Mouse (Mus musculus) intestine, embryonic 15.5 days (tissue): ENCODE results near the gene March8. TPM values are rescaled to one million over a fixed set of nuclear protein-coding genes. Genes with fewer than 3 reads are reported as not detected.

Source experiments
- ATAC-seq: fragments of 200-750 bp; cut with Nextera tagmentation; 2 replicates; pipeline ENCODE4 v1.8.0; 2017; ENCODE audit warnings: moderate TSS enrichment, moderate library complexity
- H3K27ac ChIP-seq: fragments of 300-500 bp; sonication (generic); 2 replicates; pipeline ENCODE4 v1.5.1; 2015; ENCODE audit warnings: mild to moderate bottlenecking, inconsistent platforms
- H3K27me3 ChIP-seq: fragments of 300-500 bp; sonication (generic); replicated peaks from 2 replicates; pipeline ENCODE4 v1.6.1; 2015; ENCODE audit warnings: inconsistent platforms
- H3K36me3 ChIP-seq: fragments of 300-500 bp; sonication (generic); 2 replicates; pipeline ENCODE4 v1.6.1; 2015; ENCODE audit warnings: inconsistent platforms
- H3K4me1 ChIP-seq: fragments of 300-500 bp; sonication (generic); replicated peaks from 2 replicates; pipeline ENCODE4 v1.6.1; 2015; ENCODE audit warnings: inconsistent platforms
- H3K4me2 ChIP-seq: fragments of 300-500 bp; sonication (generic); replicated peaks from 2 replicates; pipeline ENCODE4 v1.6.1; 2015; ENCODE audit warnings: mild to moderate bottlenecking, inconsistent platforms
- H3K4me3 ChIP-seq: fragments of 300-500 bp; sonication (generic); replicated peaks from 2 replicates; pipeline ENCODE4 v1.5.1; 2015; ENCODE audit warnings: inconsistent platforms
- H3K9ac ChIP-seq: fragments of 300-500 bp; sonication (generic); 2 replicates; pipeline ENCODE4 v1.6.1; 2015; ENCODE audit warnings: inconsistent platforms
- H3K9me3 ChIP-seq: fragments of 300-500 bp; sonication (generic); 2 replicates; pipeline ENCODE4 v1.6.1; 2016; ENCODE audit warnings: inconsistent platforms
- WGBS: fragments of 180-500 bp; shearing (Covaris S2); methylation state at CpG from one replicate; pipeline ENCODE4 v1.1.7; 2015; 5-methylcytosine and 5-hydroxymethylcytosine counted together
- polyA plus RNA-seq: library from polyadenylated mRNA; unstranded; fragments of >200 nt; fragmentation: Nextera tagmentation; extraction: Ambion mirVana; gene quantifications from 2 replicates; pipeline ENCODE4 v1.2.1, GENCODE M21; 2015

The March8 gene
- polyA plus RNA-seq, 1 experiment from 2014 or later: 31.3 TPM

- Histone ChIP-seq H3K27ac (no peak overlapping the region), H3K9ac (no peak overlapping the region), H3K27me3 (no peaks in the 10 kb centered on the region), H3K4me3 (no peak overlapping the region), H3K36me3 (0 out of 2 replicates have a peak, but pooled peaks cover 3% of the 10 kb centered on the region), H3K4me1 (0 out of 2 replicates have a peak, but pooled peaks cover 7% of the 10 kb centered on the region), H3K9me3 (no peaks in the 10 kb centered on the region), H3K4me2 (no peak overlapping the region)
- ATAC-seq: no peak
These were observed 36.8 kb downstream of the March8 start for GRCm38 (mm10) chr6:116374618-116375017.

- H3K9ac ChIP-seq: no peak overlapping the region
- WGBS: 92% methylated on average over 7 of the region's 7 CpGs
These were observed 41.1 kb downstream of the March8 start for GRCm38 (mm10) chr6:116378892-116379291.

GRCm38 (mm10) chr6:116380157-116380556 lies 42.3 kb downstream of the March8 start:
- H3K9ac ChIP-seq: no peak overlapping the region
- no peak overlapping the region for H3K4me3 ChIP-seq
- no peaks in the 10 kb centered on the region for H3K9me3 ChIP-seq
- H3K27me3 ChIP-seq: no peaks in the 10 kb centered on the region
- 59% methylated on average over 3 of the region's 3 CpGs for WGBS
- 0 out of 2 replicates have a peak, but pooled peaks cover 3% of the 10 kb centered on the region for H3K36me3 ChIP-seq
- peaks cover under 1% of the 10 kb centered on the region; the same call in 1 of the 2 replicates for H3K4me1 ChIP-seq
- no peak overlapping the region for H3K27ac ChIP-seq
- H3K4me2 ChIP-seq: no peak overlapping the region
- ATAC-seq: no peak

More at GRCm38 (mm10) chr6:116378892-116379291, 41.1 kb downstream of the March8 start:
- Histone ChIP-seq H3K27me3 (no peaks in the 10 kb centered on the region), H3K9me3 (no peaks in the 10 kb centered on the region), H3K27ac (no peak overlapping the region), H3K36me3 (0 out of 2 replicates have a peak, but pooled peaks cover 3% of the 10 kb centered on the region), H3K4me2 (no peak overlapping the region), H3K4me1 (no peaks in the 10 kb centered on the region), H3K4me3 (no peak overlapping the region)
- no peak for ATAC-seq

GRCm38 (mm10) chr6:116381605-116382004 lies 43.8 kb downstream of the March8 start:
- no peak overlapping the region for H3K9ac ChIP-seq
- 45% methylated on average over 2 of the region's 2 CpGs for WGBS
- no peak overlapping the region for H3K27ac ChIP-seq
- ATAC-seq: no peak
- H3K4me2 ChIP-seq: no peak overlapping the region
- no peaks in the 10 kb centered on the region for H3K27me3 ChIP-seq
- no peaks in the 10 kb centered on the region for H3K9me3 ChIP-seq
- 0 out of 2 replicates have a peak, but pooled peaks cover 3% of the 10 kb centered on the region for H3K36me3 ChIP-seq
- peaks cover 8% of the 10 kb centered on the region; the same call in 1 of the 2 replicates for H3K4me1 ChIP-seq
- no peak overlapping the region for H3K4me3 ChIP-seq

- no peak for ATAC-seq
- 86% methylated on average over 10 of the region's 10 CpGs for WGBS
These were observed 45.8 kb downstream of the March8 start for GRCm38 (mm10) chr6:116383582-116383981.

GRCm38 (mm10) chr6:116385194-116386044 lies 47.6 kb downstream of the March8 start:
- Histone ChIP-seq H3K4me3 (no peak overlapping the region), H3K9ac (no peak overlapping the region), H3K27ac (peak overlapping the region; percentile 67), H3K27me3 (no peaks in the 10 kb centered on the region), H3K9me3 (no peaks in the 10 kb centered on the region), H3K36me3 (no peaks in the 10 kb centered on the region), H3K4me2 (peak overlapping the region; percentile 45), H3K4me1 (peaks cover 8% of the 10 kb centered on the region; the same call in 1 of the 2 replicates)
- 18% methylated on average over 5 of the region's 5 CpGs for WGBS
- no peak; the same call in 1 of the 2 replicates for ATAC-seq

More at GRCm38 (mm10) chr6:116383582-116383981, 45.8 kb downstream of the March8 start:
- H3K9ac ChIP-seq: no peak overlapping the region
- no peaks in the 10 kb centered on the region for H3K27me3 ChIP-seq
- no peak overlapping the region for H3K27ac ChIP-seq
- no peak overlapping the region for H3K4me3 ChIP-seq
- H3K9me3 ChIP-seq: no peaks in the 10 kb centered on the region
- no peaks in the 10 kb centered on the region for H3K36me3 ChIP-seq
- H3K4me2 ChIP-seq: no peak overlapping the region
- H3K4me1 ChIP-seq: peaks cover 8% of the 10 kb centered on the region; the same call in 1 of the 2 replicates

- Histone ChIP-seq H3K27ac (peak overlapping the region; percentile 67), H3K27me3 (no peaks in the 10 kb centered on the region), H3K9me3 (no peaks in the 10 kb centered on the region), H3K4me3 (no peak overlapping the region), H3K9ac (no peak overlapping the region), H3K36me3 (no peaks in the 10 kb centered on the region), H3K4me2 (peak overlapping the region; percentile 41; the same call in 1 of the 2 replicates), H3K4me1 (peaks cover 8% of the 10 kb centered on the region; the same call in 1 of the 2 replicates)
- 31% methylated on average over 4 of the region's 4 CpGs for WGBS
- peak; percentile 94 for ATAC-seq
These were observed 48.2 kb downstream of the March8 start for GRCm38 (mm10) chr6:116386045-116386415.

- Histone ChIP-seq H3K27me3 (no peaks in the 10 kb centered on the region), H3K9ac (no peak overlapping the region), H3K9me3 (no peaks in the 10 kb centered on the region), H3K4me3 (no peak overlapping the region), H3K36me3 (no peaks in the 10 kb centered on the region), H3K4me2 (no peak overlapping the region), H3K27ac (no peak overlapping the region), H3K4me1 (peaks cover 8% of the 10 kb centered on the region; the same call in 1 of the 2 replicates)
- ATAC-seq: no peak
- 55% methylated on average over 3 of the region's 3 CpGs for WGBS
These were observed 48.7 kb downstream of the March8 start for GRCm38 (mm10) chr6:116386506-116386905.

- peaks cover 8% of the 10 kb centered on the region; the same call in 1 of the 2 replicates for H3K4me1 ChIP-seq
- WGBS: 96% methylated on average over 1 of the region's 1 CpGs
- H3K36me3 ChIP-seq: no peaks in the 10 kb centered on the region
- no peak overlapping the region for H3K9ac ChIP-seq
- H3K4me3 ChIP-seq: no peak overlapping the region
- ATAC-seq: no peak
- H3K4me2 ChIP-seq: no peak overlapping the region
- H3K27me3 ChIP-seq: no peaks in the 10 kb centered on the region
- H3K27ac ChIP-seq: no peak overlapping the region
- no peaks in the 10 kb centered on the region for H3K9me3 ChIP-seq
These were observed 50.2 kb downstream of the March8 start for GRCm38 (mm10) chr6:116388068-116388467.

GRCm38 (mm10) chr6:116389481-116389880 lies 51.7 kb downstream of the March8 start:
- no peak for ATAC-seq
- H3K36me3 ChIP-seq: no peaks in the 10 kb centered on the region
- peaks cover 8% of the 10 kb centered on the region; the same call in 1 of the 2 replicates for H3K4me1 ChIP-seq
- no peaks in the 10 kb centered on the region for H3K9me3 ChIP-seq
- no peak overlapping the region for H3K4me3 ChIP-seq
- H3K27me3 ChIP-seq: no peaks in the 10 kb centered on the region
- no peak overlapping the region for H3K27ac ChIP-seq
- no peak overlapping the region for H3K4me2 ChIP-seq
- no peak overlapping the region for H3K9ac ChIP-seq

- no peak overlapping the region for H3K4me3 ChIP-seq
- H3K27ac ChIP-seq: no peak overlapping the region
- no peak for ATAC-seq
- no peak overlapping the region for H3K4me2 ChIP-seq
- H3K4me1 ChIP-seq: no peaks in the 10 kb centered on the region
- H3K9me3 ChIP-seq: no peaks in the 10 kb centered on the region
- no peaks in the 10 kb centered on the region for H3K27me3 ChIP-seq
- WGBS: 93% methylated on average over 2 of the region's 2 CpGs
- H3K9ac ChIP-seq: no peak overlapping the region
- no peaks in the 10 kb centered on the region for H3K36me3 ChIP-seq
These were observed 57.3 kb downstream of the March8 start for GRCm38 (mm10) chr6:116394916-116395648.

- no peaks in the 10 kb centered on the region for H3K27me3 ChIP-seq
- H3K4me1 ChIP-seq: no peaks in the 10 kb centered on the region
- no peak overlapping the region for H3K4me3 ChIP-seq
- no peak overlapping the region for H3K27ac ChIP-seq
- H3K4me2 ChIP-seq: no peak overlapping the region
- no peaks in the 10 kb centered on the region for H3K9me3 ChIP-seq
- H3K36me3 ChIP-seq: no peaks in the 10 kb centered on the region
- no peak for ATAC-seq
- no peak overlapping the region for H3K9ac ChIP-seq
- WGBS: 67% methylated on average over 6 of the region's 6 CpGs
These were observed 59.8 kb downstream of the March8 start for GRCm38 (mm10) chr6:116397621-116398020.
